Mouse (Mus musculus) embryonic fibroblast, embryonic 13.5 days (primary cell): ENCODE results near the gene Vkorc1l1. TPM values are rescaled to one million over a fixed set of nuclear protein-coding genes. Genes with fewer than 3 reads are reported as not detected.

Experiments
- H3K27ac ChIP-seq: 2 replicates; pipeline ENCODE4 v1.5.1; 2012; ENCODE audit warnings: low read length, control low read depth, inconsistent platforms; ENCODE audit not compliant: insufficient read depth
- H3K4me1 ChIP-seq: 2 replicates; pipeline ENCODE4 v1.6.1; 2011; ENCODE audit warnings: low read length; ENCODE audit not compliant: control insufficient read depth, insufficient read depth
- H3K4me3 ChIP-seq: 2 replicates; pipeline ENCODE4 v1.5.1; 2011; ENCODE audit warnings: mild to moderate bottlenecking, control low read depth, low read length; ENCODE audit not compliant: insufficient read depth
- CTCF ChIP-seq: IDR thresholded peaks from 2 replicates; pipeline ENCODE4 v1.5.1; 2011; ENCODE audit warnings: mild to moderate bottlenecking, control low read depth, low read length, moderate library complexity, borderline replicate concordance; ENCODE audit not compliant: insufficient read depth
- POLR2A ChIP-seq: IDR thresholded peaks from 2 replicates; pipeline ENCODE4 v1.6.1; 2011; ENCODE audit warnings: low read depth, mild to moderate bottlenecking, control low read depth, low read length, moderate library complexity
- polyA plus RNA-seq: library from polyadenylated mRNA; stranded (reverse); fragments of >200 nt; gene quantifications from 2 replicates; pipeline ENCODE4 v1.2.4, GENCODE M21; 2011; ENCODE audit warnings: low read depth; ENCODE audit not compliant: missing spikeins, insufficient read length

Gene Vkorc1l1
- polyA plus RNA-seq, 1 experiment = 54.4 TPM

DNA sequence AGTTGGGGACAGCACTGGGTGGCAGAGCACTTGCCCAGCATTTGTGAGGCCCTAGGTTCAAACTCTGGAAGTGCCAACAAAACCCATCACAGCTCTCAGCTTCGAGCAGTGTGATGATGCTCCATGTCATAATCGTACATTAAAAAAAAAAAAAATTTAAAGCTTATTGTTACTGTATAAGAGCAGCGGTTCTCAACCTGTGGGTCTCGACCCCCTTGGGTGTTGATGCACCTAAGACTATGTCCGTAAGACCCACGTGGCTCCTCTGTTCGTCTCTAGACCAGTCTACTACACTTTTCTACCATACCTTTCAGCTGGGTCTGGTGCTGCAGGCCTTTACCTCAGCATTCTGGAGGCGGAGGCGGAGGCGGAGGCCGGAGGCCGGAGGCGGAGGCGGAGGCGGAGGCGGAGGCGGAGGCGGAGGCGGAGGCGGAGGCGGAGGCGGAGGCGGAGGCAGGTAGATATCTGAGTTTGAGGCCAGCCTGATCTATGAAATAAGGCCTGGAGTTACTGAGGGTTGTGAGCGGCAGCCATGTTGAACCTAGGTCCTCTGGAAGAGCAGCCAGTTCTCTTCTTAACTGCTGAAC, 23.6 kb upstream of the Vkorc1l1 start:
- TF ChIP-seq POLR2A = no peak
- no peak for TF ChIP-seq CTCF
- Histone ChIP-seq H3K4me1 (no peaks in the 10 kb centered on the region), H3K27ac (no peak overlapping the region), H3K4me3 (no peak overlapping the region)

DNA sequence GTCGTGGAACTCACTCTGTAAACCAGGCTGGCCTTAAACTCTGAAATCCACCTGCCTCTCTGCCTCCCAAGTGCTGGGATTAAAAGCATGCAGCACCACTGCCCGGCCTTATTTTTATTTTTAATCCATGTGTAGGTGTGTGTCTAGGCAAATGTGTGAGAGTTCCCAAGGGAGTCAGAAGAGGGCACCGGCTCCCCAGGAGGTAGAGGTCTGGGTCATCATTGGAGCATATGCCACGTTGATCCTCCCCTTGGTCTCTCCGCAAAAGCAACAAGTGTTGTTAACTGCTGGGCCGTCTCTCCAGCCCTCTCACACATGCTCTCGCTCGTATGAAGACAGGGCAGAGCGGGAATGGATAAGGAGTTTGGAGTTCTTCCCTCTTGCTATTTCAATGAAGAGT, 23.0 kb upstream of the Vkorc1l1 start:
- no peaks in the 10 kb centered on the region for H3K4me1 ChIP-seq
- no peak overlapping the region for H3K27ac ChIP-seq
- TF ChIP-seq POLR2A (no peak), CTCF (no peak)
- H3K4me3 ChIP-seq = no peak overlapping the region

DNA sequence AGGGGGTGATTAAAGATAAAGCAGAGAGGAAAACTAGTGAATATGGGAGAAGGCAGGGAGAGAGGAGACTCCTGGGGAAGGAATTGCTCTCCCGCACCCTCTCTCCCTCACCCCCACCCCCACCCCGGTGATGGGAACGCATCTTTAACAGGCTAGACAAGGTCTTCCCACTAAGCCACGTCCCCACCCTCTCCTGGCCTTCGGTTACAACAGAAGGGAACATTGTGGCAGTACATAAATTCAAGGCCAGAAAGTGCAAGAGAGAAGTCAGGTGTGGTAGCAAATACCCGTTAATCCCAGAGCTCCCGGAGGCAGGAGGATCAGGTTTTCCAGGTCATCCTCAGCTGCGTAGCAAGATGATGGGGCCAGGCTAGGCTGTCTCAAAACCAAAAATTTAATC, 22.4 kb upstream of the Vkorc1l1 start:
- TF ChIP-seq POLR2A = no peak
- no peak for TF ChIP-seq CTCF
- H3K4me3 ChIP-seq = no peak overlapping the region

DNA sequence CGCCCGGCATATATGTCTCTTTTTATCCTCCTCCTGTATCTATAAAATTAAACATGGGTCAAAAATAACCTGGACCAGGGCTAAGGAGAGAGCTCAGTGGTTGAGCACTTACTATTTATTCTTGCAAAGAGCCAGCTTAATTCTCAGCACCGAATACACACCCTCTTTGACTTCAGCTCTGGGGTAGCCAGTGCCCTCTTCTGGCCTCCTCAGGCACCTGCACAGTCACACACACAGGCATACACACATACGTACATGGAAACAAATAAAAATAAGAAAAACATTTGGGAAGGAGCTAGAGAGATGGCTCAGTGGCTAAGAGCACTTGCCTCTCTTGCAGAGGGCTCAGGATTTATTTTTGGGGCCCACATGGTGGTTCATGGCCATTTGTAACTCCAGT, 19.8 kb upstream of the Vkorc1l1 start:
- Histone ChIP-seq H3K4me1 (no peaks in the 10 kb centered on the region), H3K27ac (no peak overlapping the region), H3K4me3 (no peak overlapping the region)
- TF ChIP-seq POLR2A = no peak
- no peak for TF ChIP-seq CTCF

More for the DNA sequence above, 22.4 kb upstream of the Vkorc1l1 start:
- H3K27ac ChIP-seq = no peak overlapping the region
- H3K4me1 ChIP-seq = no peaks in the 10 kb centered on the region

DNA sequence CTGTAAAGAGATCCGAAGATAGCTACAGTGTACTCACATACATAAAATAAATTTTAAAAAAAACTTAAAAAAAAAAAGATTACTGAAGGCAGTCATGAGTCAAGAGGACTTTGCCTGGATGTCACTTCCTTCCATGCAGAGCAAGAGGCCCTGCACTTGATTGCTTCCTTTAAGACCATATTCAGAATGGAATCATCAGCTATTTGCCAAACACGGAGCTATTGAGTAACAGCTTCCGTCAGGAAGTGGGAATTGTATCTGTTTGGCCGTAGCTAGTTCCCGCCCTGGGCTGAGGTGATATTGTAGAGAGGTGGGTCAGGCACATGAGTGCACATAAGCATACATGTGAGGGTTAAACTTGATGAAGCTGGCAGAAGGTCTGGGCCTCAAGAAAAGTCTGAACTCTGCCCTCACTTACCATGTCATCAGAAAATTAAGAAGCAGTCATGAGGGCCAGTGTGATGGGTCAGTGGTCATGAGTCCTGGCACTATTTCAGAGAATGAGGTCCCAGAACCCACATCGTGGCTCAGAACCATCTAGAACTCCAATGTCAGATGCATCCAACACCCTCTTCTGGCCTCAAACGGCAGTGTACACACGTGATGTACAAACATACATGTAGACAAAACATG, 16.8 kb upstream of the Vkorc1l1 start:
- Histone ChIP-seq H3K4me1 (no peaks in the 10 kb centered on the region), H3K4me3 (no peak overlapping the region), H3K27ac (no peak overlapping the region)
- no peak for TF ChIP-seq POLR2A
- TF ChIP-seq CTCF = no peak

DNA sequence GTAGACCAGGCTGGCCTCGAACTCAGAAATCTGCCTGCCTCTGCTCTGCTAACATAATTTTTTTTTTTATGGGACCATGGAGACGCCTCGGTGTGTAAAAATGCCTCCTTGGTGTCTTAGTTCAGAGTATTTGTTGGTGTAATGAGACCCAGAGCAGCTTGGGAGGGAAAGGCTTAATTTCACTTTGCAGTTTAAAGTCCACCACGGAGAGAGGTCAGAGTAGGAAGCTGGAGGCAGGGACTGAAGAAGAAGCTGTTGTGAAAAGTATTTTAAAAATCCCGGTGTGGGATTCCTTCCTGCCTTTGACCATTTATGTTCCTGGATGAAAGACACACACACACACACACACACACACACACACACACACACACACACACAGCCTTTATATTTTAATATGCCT, 15.8 kb upstream of the Vkorc1l1 start:
- Histone ChIP-seq H3K27ac (no peak overlapping the region), H3K4me1 (no peaks in the 10 kb centered on the region), H3K4me3 (no peak overlapping the region)
- no peak for TF ChIP-seq POLR2A
- TF ChIP-seq CTCF = no peak

DNA sequence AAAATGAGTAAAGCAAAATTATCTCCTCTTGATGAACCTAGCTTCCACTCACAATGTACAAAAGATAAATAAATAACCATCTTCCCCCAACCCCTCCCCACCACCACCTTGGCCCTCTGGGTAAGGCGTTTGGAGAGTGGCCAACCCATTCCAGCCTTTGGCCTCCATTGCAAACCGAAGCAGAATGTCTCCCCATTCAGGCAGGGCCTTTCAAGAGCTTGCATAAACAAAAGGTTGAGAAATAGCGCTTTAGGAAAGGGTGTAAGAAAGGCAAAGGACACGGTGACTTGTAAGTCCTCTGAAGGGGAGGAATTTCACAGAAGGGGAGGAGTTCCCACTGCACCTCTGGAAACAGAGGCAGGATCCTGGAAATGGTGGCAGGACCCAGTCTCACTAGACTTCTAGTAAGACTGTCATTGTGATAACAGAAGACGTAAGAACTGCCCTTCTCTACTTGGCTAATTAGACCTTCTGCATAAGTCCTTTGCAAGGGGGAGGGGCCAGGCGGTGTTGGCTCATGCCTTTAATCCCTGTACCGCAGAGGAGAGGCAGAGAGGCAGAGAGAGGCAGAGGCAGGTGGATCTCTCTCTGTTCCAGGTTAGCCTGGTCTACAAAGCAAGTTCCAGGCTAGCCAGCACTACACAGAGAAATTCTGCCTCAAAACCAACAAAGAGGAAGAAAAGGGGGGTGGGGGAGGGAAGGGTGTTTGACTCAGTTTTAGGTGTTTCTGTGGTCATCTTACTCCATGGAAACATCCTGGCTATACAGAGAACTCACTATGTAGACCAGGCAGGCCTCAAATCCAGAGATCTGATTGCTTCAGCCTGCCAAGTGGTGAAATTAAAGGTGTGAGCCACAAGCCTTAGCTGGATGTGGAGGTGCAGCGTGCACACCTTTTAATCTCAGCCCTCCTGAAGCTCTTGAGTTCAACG, 11.6 kb upstream of the Vkorc1l1 start:
- TF ChIP-seq POLR2A (no peak), CTCF (no peak)
- no peak overlapping the region for H3K4me3 ChIP-seq
- H3K4me1 ChIP-seq = no peaks in the 10 kb centered on the region
- H3K27ac ChIP-seq = no peak overlapping the region

DNA sequence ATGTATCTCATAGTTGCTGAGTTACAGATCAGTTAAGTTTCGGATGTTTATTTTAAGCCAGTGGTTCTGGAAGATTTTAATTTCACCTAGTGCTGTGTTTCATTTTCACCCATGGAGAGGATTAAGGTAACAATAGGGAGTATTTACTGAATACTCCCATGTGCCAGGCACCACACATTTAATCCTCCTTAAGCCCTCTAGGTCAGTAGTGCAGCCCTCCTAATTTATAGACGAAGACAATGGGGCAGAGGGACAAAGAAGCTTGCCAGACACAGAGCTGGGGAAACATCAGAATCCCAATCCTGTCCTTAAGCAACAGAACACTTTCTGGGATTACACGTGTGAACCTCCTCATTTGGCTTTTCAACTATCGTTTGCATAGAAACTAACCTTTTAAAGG, 4.8 kb upstream of the Vkorc1l1 start:
- no peaks in the 10 kb centered on the region for H3K4me1 ChIP-seq

DNA sequence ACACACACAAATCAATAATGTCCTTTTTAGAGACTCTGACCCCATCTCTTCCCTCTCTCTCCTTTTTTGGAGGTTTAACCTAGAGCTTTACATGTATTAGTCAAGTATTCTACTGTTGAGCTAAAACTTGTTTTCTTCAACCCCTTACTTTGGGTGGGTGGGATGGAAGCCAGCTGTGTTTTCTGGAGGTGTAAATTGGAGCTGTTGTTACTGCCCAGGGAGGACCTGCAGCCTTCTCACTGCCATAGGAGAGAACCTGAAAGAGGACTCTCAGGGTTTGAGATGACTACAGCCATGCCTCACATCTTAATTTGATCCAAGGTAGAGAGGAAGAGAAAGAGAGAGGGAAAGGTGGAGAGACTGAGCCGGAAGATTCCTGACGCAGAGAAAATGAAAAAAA, 1.5 kb upstream of the Vkorc1l1 start:
- Histone ChIP-seq H3K27ac (no peak overlapping the region), H3K4me1 (no peaks in the 10 kb centered on the region; the same call in 1 of the 2 replicates), H3K4me3 (no peak overlapping the region)
- TF ChIP-seq POLR2A (no peak), CTCF (no peak)

More for the DNA sequence above, 4.8 kb upstream of the Vkorc1l1 start:
- TF ChIP-seq POLR2A (no peak), CTCF (no peak)
- H3K4me3 ChIP-seq = no peak overlapping the region
- H3K27ac ChIP-seq = no peak overlapping the region
